Mouse (Mus musculus): ENCODE measurements at regions not wholly inside any gene's neighbourhood (a gene's known extent, or its start where the extent isn't known, plus 50 kb on each side); places are given as distances from the start of the nearest gene placed in this dataset.

GRCm38 (mm10) chr9:51379589-51379988 lies 50.9 kb upstream of the 1810046K07Rik start:
- H3K4me2 ChIP-seq (ENCODE audit: low read depth, low read length), result no peak overlapping the region
- H3K9me3 ChIP-seq (ENCODE audit: control insufficient read depth, low read length), result no peaks in the 10 kb centered on the region
- no peak overlapping the region for H3K4me3 ChIP-seq (ENCODE audit: low read length)
- 67% methylated on average over 6 of the region's 6 CpGs for WGBS
- ATAC-seq, result no peak
- H3K9ac ChIP-seq (ENCODE audit: low read depth, low read length), result no peak overlapping the region
- no peaks in the 10 kb centered on the region for H3K4me1 ChIP-seq (ENCODE audit: control insufficient read depth, insufficient read depth, low read length)
- no peak overlapping the region for H3K27ac ChIP-seq (ENCODE audit: low read length)
- no peaks in the 10 kb centered on the region for H3K27me3 ChIP-seq (replicated peaks; ENCODE audit: control insufficient read depth, insufficient read depth, low read length)
- no peaks in the 10 kb centered on the region for H3K36me3 ChIP-seq (ENCODE audit: control insufficient read depth, insufficient read depth, low read length)

DNA sequence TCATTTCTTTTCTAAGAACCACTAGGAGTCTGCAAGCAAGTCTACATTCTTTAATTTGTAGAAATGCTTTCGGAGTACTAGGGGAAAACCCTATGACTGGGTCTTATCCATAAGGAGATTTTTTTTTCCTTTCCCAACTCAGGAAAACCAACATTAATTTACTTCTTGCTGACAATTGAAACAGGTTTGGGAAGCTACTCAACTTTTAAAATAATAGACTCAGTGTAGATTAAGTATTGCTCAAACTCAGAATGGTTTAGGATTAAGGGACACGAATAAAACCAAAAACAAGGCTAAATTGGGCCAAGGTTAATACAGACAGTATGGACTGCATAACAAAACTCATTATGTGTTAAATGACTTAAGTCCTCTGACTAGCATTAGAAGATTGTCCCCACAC lies 65.2 kb upstream of the 1810046K07Rik start:
- Histone ChIP-seq H3K9ac (ENCODE audit: low read depth, low read length) (no peak overlapping the region), H3K27ac (ENCODE audit: low read length) (no peak overlapping the region), H3K4me2 (ENCODE audit: low read depth, low read length) (no peak overlapping the region), H3K9me3 (ENCODE audit: control insufficient read depth, low read length) (no peaks in the 10 kb centered on the region), H3K4me3 (ENCODE audit: low read length) (no peak overlapping the region), H3K36me3 (ENCODE audit: control insufficient read depth, insufficient read depth, low read length) (no peaks in the 10 kb centered on the region), H3K4me1 (ENCODE audit: control insufficient read depth, insufficient read depth, low read length) (no peaks in the 10 kb centered on the region), H3K27me3 (replicated peaks; ENCODE audit: control insufficient read depth, insufficient read depth, low read length) (no peaks in the 10 kb centered on the region)
- ATAC-seq, result no peak
- 81% methylated on average over 2 of the region's 2 CpGs for WGBS

DNA sequence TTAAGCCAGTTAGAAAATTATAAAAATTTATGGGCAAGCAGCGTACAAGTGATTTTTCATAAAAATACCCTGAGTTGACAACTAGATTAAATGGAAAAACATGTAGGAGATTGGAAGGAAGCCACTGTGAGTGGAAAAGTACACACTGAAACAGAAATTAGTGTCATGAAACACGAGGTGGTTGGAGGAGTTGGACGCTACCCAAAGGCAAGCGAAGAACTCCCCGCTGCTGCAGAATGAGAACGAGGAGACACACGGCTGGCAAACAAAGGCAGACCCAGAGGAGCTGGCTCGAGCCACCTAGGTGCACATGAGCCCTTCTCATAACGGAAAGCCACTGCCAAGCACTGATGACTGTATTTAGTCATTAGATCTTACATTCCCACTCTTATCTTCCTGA lies 65.7 kb upstream of the 1810046K07Rik start:
- Histone ChIP-seq H3K4me3 (ENCODE audit: low read length) (no peak overlapping the region), H3K4me1 (ENCODE audit: control insufficient read depth, insufficient read depth, low read length) (no peaks in the 10 kb centered on the region), H3K9me3 (ENCODE audit: control insufficient read depth, low read length) (no peaks in the 10 kb centered on the region), H3K27me3 (replicated peaks; ENCODE audit: control insufficient read depth, insufficient read depth, low read length) (no peaks in the 10 kb centered on the region), H3K27ac (ENCODE audit: low read length) (no peak overlapping the region), H3K4me2 (ENCODE audit: low read depth, low read length) (no peak overlapping the region), H3K9ac (ENCODE audit: low read depth, low read length) (no peak overlapping the region), H3K36me3 (ENCODE audit: control insufficient read depth, insufficient read depth, low read length) (no peaks in the 10 kb centered on the region)
- no peak for ATAC-seq
- 59% methylated on average over 9 of the region's 9 CpGs for WGBS

DNA sequence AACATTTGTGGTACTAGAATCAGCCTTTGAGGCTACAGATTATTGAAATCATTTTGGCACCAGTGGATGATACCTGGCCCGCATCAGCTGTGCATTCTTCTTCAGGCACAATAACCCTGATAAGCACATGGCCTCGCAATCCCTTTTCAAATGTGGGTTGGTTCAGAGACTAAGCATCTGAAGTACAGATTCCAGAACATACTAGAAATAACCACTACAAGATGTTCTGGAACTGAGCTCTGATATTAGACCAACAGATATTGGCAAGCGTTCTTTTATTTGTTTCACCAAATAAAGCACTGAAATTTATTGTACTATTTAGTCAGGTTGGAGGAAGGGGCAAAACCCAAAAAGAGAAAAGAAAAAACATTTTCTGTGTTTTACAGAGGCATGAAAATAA lies 68.1 kb upstream of the 1810046K07Rik start:
- no peak overlapping the region for H3K4me3 ChIP-seq (ENCODE audit: low read length)
- no peaks in the 10 kb centered on the region for H3K4me1 ChIP-seq (ENCODE audit: control insufficient read depth, insufficient read depth, low read length)
- H3K4me2 ChIP-seq (ENCODE audit: low read depth, low read length), result no peak overlapping the region
- H3K36me3 ChIP-seq (ENCODE audit: control insufficient read depth, insufficient read depth, low read length), result no peaks in the 10 kb centered on the region
- 90% methylated on average over 3 of the region's 3 CpGs for WGBS
- no peak overlapping the region for H3K27ac ChIP-seq (ENCODE audit: low read length)
- ATAC-seq, result no peak
- no peak overlapping the region for H3K9ac ChIP-seq (ENCODE audit: low read depth, low read length)
- H3K9me3 ChIP-seq (ENCODE audit: control insufficient read depth, low read length), result no peaks in the 10 kb centered on the region
- H3K27me3 ChIP-seq (replicated peaks; ENCODE audit: control insufficient read depth, insufficient read depth, low read length), result no peaks in the 10 kb centered on the region

DNA sequence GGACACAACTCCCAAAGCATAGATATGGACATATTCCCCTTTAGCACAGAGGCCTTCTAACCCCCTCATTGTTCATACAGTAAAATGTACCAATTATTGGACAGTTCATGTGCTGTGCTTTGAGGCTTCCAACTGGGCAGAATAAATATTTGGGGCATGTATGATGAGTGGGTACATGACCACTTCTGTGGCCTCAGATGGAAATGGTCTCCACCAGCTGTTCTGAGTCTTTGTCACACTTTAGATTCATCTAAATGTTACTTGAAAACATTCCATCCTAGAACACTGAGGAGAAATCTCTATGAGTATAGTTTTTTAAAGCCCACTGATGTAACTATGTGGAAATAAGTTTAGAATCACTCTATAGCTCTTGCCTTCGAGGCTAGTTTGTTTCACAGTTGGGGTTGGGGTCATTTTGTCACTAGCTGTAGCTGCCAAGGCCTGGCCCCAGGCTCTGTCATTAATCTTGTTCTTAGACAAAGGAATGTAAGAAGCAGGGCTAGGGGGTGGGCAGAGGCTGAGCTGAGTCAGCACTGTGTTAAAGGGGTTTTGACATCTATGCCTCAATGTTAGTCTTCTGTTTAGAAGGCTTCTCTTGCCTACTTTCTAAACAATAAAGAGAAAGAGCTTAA lies 69.0 kb upstream of the 1810046K07Rik start:
- H3K4me1 ChIP-seq (ENCODE audit: control insufficient read depth, insufficient read depth, low read length), result no peaks in the 10 kb centered on the region
- WGBS, result 10% methylated on average over 1 of the region's 1 CpGs
- H3K36me3 ChIP-seq (ENCODE audit: control insufficient read depth, insufficient read depth, low read length), result no peaks in the 10 kb centered on the region
- no peaks in the 10 kb centered on the region for H3K27me3 ChIP-seq (replicated peaks; ENCODE audit: control insufficient read depth, insufficient read depth, low read length)
- H3K9ac ChIP-seq (ENCODE audit: low read depth, low read length), result no peak overlapping the region
- no peak overlapping the region for H3K27ac ChIP-seq (ENCODE audit: low read length)
- H3K4me2 ChIP-seq (ENCODE audit: low read depth, low read length), result no peak overlapping the region
- no peak overlapping the region for H3K4me3 ChIP-seq (ENCODE audit: low read length)
- no peak for ATAC-seq
- no peaks in the 10 kb centered on the region for H3K9me3 ChIP-seq (ENCODE audit: control insufficient read depth, low read length)

DNA sequence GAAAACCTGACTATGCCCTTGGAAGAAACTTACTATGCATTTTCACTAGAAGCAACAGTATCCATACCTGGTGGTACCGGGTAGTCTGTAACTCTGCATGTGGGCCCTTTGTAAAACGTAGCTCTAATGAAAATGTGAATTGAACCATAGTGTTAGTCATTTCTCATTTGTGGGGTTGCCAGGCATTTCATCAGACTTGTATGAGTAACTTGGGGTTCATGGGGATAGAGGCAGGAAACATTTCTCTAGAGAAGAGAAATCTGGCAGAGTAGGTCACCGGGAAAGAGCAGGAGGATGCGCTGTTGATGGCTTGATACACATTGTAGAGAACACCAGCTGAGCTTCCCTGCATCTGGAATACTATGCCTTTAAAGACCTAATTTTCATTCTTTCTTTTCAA lies 70.2 kb upstream of the 1810046K07Rik start:
- Histone ChIP-seq H3K27ac (ENCODE audit: low read length) (no peak overlapping the region), H3K4me1 (ENCODE audit: control insufficient read depth, insufficient read depth, low read length) (no peaks in the 10 kb centered on the region), H3K36me3 (ENCODE audit: control insufficient read depth, insufficient read depth, low read length) (no peaks in the 10 kb centered on the region), H3K9ac (ENCODE audit: low read depth, low read length) (no peak overlapping the region), H3K9me3 (ENCODE audit: control insufficient read depth, low read length) (no peaks in the 10 kb centered on the region), H3K4me3 (ENCODE audit: low read length) (no peak overlapping the region), H3K4me2 (ENCODE audit: low read depth, low read length) (no peak overlapping the region), H3K27me3 (replicated peaks; ENCODE audit: control insufficient read depth, insufficient read depth, low read length) (no peaks in the 10 kb centered on the region)
- no peak for ATAC-seq
- 90% methylated on average over 4 of the region's 4 CpGs for WGBS

- no peaks in the 10 kb centered on the region for H3K27me3 ChIP-seq (replicated peaks; ENCODE audit: control insufficient read depth, insufficient read depth, low read length)
- H3K4me3 ChIP-seq (ENCODE audit: low read length), result no peak overlapping the region
- H3K9me3 ChIP-seq (ENCODE audit: control insufficient read depth, low read length), result no peaks in the 10 kb centered on the region
- ATAC-seq, result no peak
- 70% methylated on average over 4 of the region's 4 CpGs for WGBS
- no peak overlapping the region for H3K9ac ChIP-seq (ENCODE audit: low read depth, low read length)
- H3K36me3 ChIP-seq (ENCODE audit: control insufficient read depth, insufficient read depth, low read length), result no peaks in the 10 kb centered on the region
- no peak overlapping the region for H3K27ac ChIP-seq (ENCODE audit: low read length)
- H3K4me1 ChIP-seq (ENCODE audit: control insufficient read depth, insufficient read depth, low read length), result no peaks in the 10 kb centered on the region
- H3K4me2 ChIP-seq (ENCODE audit: low read depth, low read length), result no peak overlapping the region
Measured at GRCm38 (mm10) chr9:51399356-51399755, 70.6 kb upstream of the 1810046K07Rik start.

- H3K36me3 ChIP-seq (ENCODE audit: control insufficient read depth, insufficient read depth, low read length), result no peaks in the 10 kb centered on the region
- H3K4me1 ChIP-seq (ENCODE audit: control insufficient read depth, insufficient read depth, low read length), result no peaks in the 10 kb centered on the region
- no peaks in the 10 kb centered on the region for H3K9me3 ChIP-seq (ENCODE audit: control insufficient read depth, low read length)
- no peak overlapping the region for H3K4me3 ChIP-seq (ENCODE audit: low read length)
- H3K9ac ChIP-seq (ENCODE audit: low read depth, low read length), result no peak overlapping the region
- H3K27me3 ChIP-seq (replicated peaks; ENCODE audit: control insufficient read depth, insufficient read depth, low read length), result no peaks in the 10 kb centered on the region
- ATAC-seq, result no peak
- 85% methylated on average over 3 of the region's 3 CpGs for WGBS
- H3K4me2 ChIP-seq (ENCODE audit: low read depth, low read length), result no peak overlapping the region
- no peak overlapping the region for H3K27ac ChIP-seq (ENCODE audit: low read length)
Measured at GRCm38 (mm10) chr9:51401779-51402178, 73.1 kb upstream of the 1810046K07Rik start.

- no peaks in the 10 kb centered on the region for H3K4me1 ChIP-seq (ENCODE audit: control insufficient read depth, insufficient read depth, low read length)
- H3K36me3 ChIP-seq (ENCODE audit: control insufficient read depth, insufficient read depth, low read length), result no peaks in the 10 kb centered on the region
- no peaks in the 10 kb centered on the region for H3K9me3 ChIP-seq (ENCODE audit: control insufficient read depth, low read length)
- H3K27ac ChIP-seq (ENCODE audit: low read length), result no peak overlapping the region
- no peaks in the 10 kb centered on the region for H3K27me3 ChIP-seq (replicated peaks; ENCODE audit: control insufficient read depth, insufficient read depth, low read length)
- no peak overlapping the region for H3K9ac ChIP-seq (ENCODE audit: low read depth, low read length)
- ATAC-seq, result no peak
- H3K4me2 ChIP-seq (ENCODE audit: low read depth, low read length), result no peak overlapping the region
- no peak overlapping the region for H3K4me3 ChIP-seq (ENCODE audit: low read length)
- WGBS, result 27% methylated on average over 1 of the region's 1 CpGs
Measured at GRCm38 (mm10) chr9:51407978-51408377, 79.3 kb upstream of the 1810046K07Rik start.

DNA sequence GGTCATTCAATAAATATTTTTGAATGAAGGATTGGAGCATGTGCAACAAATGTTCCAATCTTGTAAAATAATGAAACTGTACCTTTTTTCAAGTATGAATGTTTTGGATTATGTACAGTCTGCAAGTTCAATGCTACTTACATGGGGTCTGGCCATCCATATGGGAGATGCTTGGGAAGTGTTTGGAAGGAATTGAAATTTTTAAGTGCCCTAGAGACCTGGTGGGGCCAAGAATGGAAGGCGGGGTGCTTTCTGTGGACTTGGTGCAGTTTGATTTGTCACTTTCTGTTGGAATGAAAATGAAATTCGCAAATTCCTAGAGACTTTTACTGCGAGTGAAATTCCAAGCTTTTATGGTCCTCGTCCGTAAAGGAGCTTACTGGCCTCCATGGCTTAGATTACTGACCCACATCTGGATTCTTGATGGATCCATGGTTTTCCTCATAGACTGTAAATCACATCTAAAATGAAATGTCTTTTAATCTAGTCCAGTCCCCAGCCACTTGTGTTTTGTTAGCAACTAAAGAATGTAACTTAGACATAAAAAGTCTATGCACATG lies 90.3 kb upstream of the 1810046K07Rik start:
- no peak overlapping the region for H3K4me3 ChIP-seq (ENCODE audit: low read length)
- ATAC-seq, result no peak
- 84% methylated on average over 5 of the region's 5 CpGs for WGBS

More for the DNA sequence above, 90.3 kb upstream of the 1810046K07Rik start:
- Histone ChIP-seq H3K9ac (ENCODE audit: low read depth, low read length) (no peak overlapping the region), H3K4me1 (ENCODE audit: control insufficient read depth, insufficient read depth, low read length) (no peaks in the 10 kb centered on the region), H3K36me3 (ENCODE audit: control insufficient read depth, insufficient read depth, low read length) (no peaks in the 10 kb centered on the region), H3K27ac (ENCODE audit: low read length) (no peak overlapping the region), H3K27me3 (replicated peaks; ENCODE audit: control insufficient read depth, insufficient read depth, low read length) (no peaks in the 10 kb centered on the region), H3K4me2 (ENCODE audit: low read depth, low read length) (no peak overlapping the region), H3K9me3 (ENCODE audit: control insufficient read depth, low read length) (no peaks in the 10 kb centered on the region)
